Mouse (Mus musculus): ENCODE results near the gene Foxo1. TPM values are rescaled to one million over a fixed set of nuclear protein-coding genes. Genes with fewer than 3 reads are reported as not detected.

Gene Foxo1
- polyA plus RNA-seq, 1 experiment from 2014 or later, result 4.6 TPM

- Histone ChIP-seq H3K4me3 (ENCODE audit: low read depth, low read length) (no peak overlapping the region), H3K4me2 (replicated peaks; ENCODE audit: low read depth) (no peak overlapping the region), H3K9me3 (ENCODE audit: control insufficient read depth) (no peaks in the 10 kb centered on the region), H3K27ac (ENCODE audit: low read depth, low read length) (no peak overlapping the region), H3K4me1 (replicated peaks; ENCODE audit: control insufficient read depth, insufficient read depth, low read length) (no peaks in the 10 kb centered on the region), H3K9ac (ENCODE audit: low read depth, low read length) (no peak overlapping the region), H3K36me3 (ENCODE audit: control insufficient read depth, insufficient read depth) (no peaks in the 10 kb centered on the region), H3K27me3 (replicated peaks; ENCODE audit: control insufficient read depth, insufficient read depth, low read length) (no peaks in the 10 kb centered on the region)
- no peak for TF ChIP-seq CTCF (IDR thresholded peaks at IDR 0.05; ENCODE audit: low read depth)
- ATAC-seq, result no peak
- 76% methylated on average over 5 of the region's 5 CpGs for WGBS
These were observed 27.1 kb upstream of the Foxo1 start for GRCm38 (mm10) chr3:52241062-52241461.

GRCm38 (mm10) chr3:52242457-52243105 is 25.6 kb upstream of the Foxo1 start:
- TF ChIP-seq CTCF (IDR thresholded peaks at IDR 0.05; ENCODE audit: low read depth), result peak; percentile 94
- 43% methylated on average over 6 of the region's 6 CpGs for WGBS

GRCm38 (mm10) chr3:52243271-52244021 is 24.7 kb upstream of the Foxo1 start:
- WGBS, result 48% methylated on average over 12 of the region's 12 CpGs
- ATAC-seq, result no peak
- TF ChIP-seq CTCF (IDR thresholded peaks at IDR 0.05; ENCODE audit: low read depth), result peak; percentile 73
- Histone ChIP-seq H3K36me3 (ENCODE audit: control insufficient read depth, insufficient read depth) (no peaks in the 10 kb centered on the region), H3K27ac (ENCODE audit: low read depth, low read length) (no peak overlapping the region), H3K27me3 (replicated peaks; ENCODE audit: control insufficient read depth, insufficient read depth, low read length) (no peaks in the 10 kb centered on the region), H3K4me3 (ENCODE audit: low read depth, low read length) (no peak overlapping the region), H3K9me3 (ENCODE audit: control insufficient read depth) (no peaks in the 10 kb centered on the region), H3K4me2 (replicated peaks; ENCODE audit: low read depth) (no peak overlapping the region), H3K9ac (ENCODE audit: low read depth, low read length) (no peak overlapping the region), H3K4me1 (replicated peaks; ENCODE audit: control insufficient read depth, insufficient read depth, low read length) (no peaks in the 10 kb centered on the region)

More at GRCm38 (mm10) chr3:52242457-52243105, 25.6 kb upstream of the Foxo1 start:
- Histone ChIP-seq H3K9me3 (ENCODE audit: control insufficient read depth) (no peaks in the 10 kb centered on the region), H3K4me1 (replicated peaks; ENCODE audit: control insufficient read depth, insufficient read depth, low read length) (no peaks in the 10 kb centered on the region), H3K27ac (ENCODE audit: low read depth, low read length) (no peak overlapping the region), H3K36me3 (ENCODE audit: control insufficient read depth, insufficient read depth) (no peaks in the 10 kb centered on the region), H3K9ac (ENCODE audit: low read depth, low read length) (no peak overlapping the region), H3K27me3 (replicated peaks; ENCODE audit: control insufficient read depth, insufficient read depth, low read length) (no peaks in the 10 kb centered on the region), H3K4me2 (replicated peaks; ENCODE audit: low read depth) (no peak overlapping the region), H3K4me3 (ENCODE audit: low read depth, low read length) (no peak overlapping the region)
- ATAC-seq, result no peak

GRCm38 (mm10) chr3:52245996-52246830 is 21.9 kb upstream of the Foxo1 start:
- WGBS, result 82% methylated on average over 12 of the region's 12 CpGs
- no peak overlapping the region for H3K9ac ChIP-seq (ENCODE audit: low read depth, low read length)

GRCm38 (mm10) chr3:52251184-52251583 is 17.0 kb upstream of the Foxo1 start:
- 50% methylated on average over 1 of the region's 1 CpGs for WGBS
- no peak for ATAC-seq
- Histone ChIP-seq H3K27me3 (replicated peaks; ENCODE audit: control insufficient read depth, insufficient read depth, low read length) (no peaks in the 10 kb centered on the region), H3K9me3 (ENCODE audit: control insufficient read depth) (no peaks in the 10 kb centered on the region), H3K27ac (ENCODE audit: low read depth, low read length) (no peak overlapping the region), H3K4me1 (replicated peaks; ENCODE audit: control insufficient read depth, insufficient read depth, low read length) (no peaks in the 10 kb centered on the region), H3K9ac (ENCODE audit: low read depth, low read length) (no peak overlapping the region), H3K4me3 (ENCODE audit: low read depth, low read length) (no peak overlapping the region), H3K4me2 (replicated peaks; ENCODE audit: low read depth) (no peak overlapping the region), H3K36me3 (ENCODE audit: control insufficient read depth, insufficient read depth) (no peaks in the 10 kb centered on the region)
- no peak for TF ChIP-seq CTCF (IDR thresholded peaks at IDR 0.05; ENCODE audit: low read depth)

More at GRCm38 (mm10) chr3:52245996-52246830, 21.9 kb upstream of the Foxo1 start:
- H3K36me3 ChIP-seq (ENCODE audit: control insufficient read depth, insufficient read depth), result no peaks in the 10 kb centered on the region
- no peak for ATAC-seq
- H3K27ac ChIP-seq (ENCODE audit: low read depth, low read length), result no peak overlapping the region
- no peaks in the 10 kb centered on the region for H3K27me3 ChIP-seq (replicated peaks; ENCODE audit: control insufficient read depth, insufficient read depth, low read length)
- H3K4me2 ChIP-seq (replicated peaks; ENCODE audit: low read depth), result no peak overlapping the region
- no peaks in the 10 kb centered on the region for H3K4me1 ChIP-seq (replicated peaks; ENCODE audit: control insufficient read depth, insufficient read depth, low read length)
- H3K9me3 ChIP-seq (ENCODE audit: control insufficient read depth), result no peaks in the 10 kb centered on the region
- H3K4me3 ChIP-seq (ENCODE audit: low read depth, low read length), result no peak overlapping the region
- TF ChIP-seq CTCF (IDR thresholded peaks at IDR 0.05; ENCODE audit: low read depth), result peak; percentile 60

Measured in intestine, postnatal 0 days (tissue).